Mouse (Mus musculus): ENCODE results near the gene Tnc. TPM values are rescaled to one million over a fixed set of nuclear protein-coding genes. Genes with fewer than 3 reads are reported as not detected.
A peak's percentile ranks its signal among the peaks of the same experiment; 100 is the strongest.

Gene Tnc
- total RNA-seq, 1 experiment = 31.3 TPM

DNA sequence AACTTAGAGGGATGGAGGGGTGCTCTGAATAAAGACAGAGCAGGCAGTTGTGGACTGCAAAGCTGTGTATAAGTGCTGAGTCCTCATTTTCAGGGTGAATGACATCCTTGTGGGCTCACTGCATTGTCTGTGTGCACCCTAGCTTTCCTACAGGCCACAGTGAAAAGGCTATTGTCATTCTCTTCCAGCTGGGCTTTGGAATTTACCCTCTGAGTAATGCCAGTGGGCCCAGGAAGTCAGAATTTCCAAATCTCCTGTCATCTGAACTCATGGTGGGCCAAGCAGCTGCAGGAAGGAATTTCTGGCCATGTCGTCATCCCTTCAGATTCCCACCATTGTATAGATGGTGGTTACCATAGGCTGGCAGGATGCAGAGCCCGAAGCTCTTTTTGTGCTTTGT is 44.6 kb downstream of the Tnc start:
- H3K9me3 ChIP-seq (ENCODE audit: control insufficient read depth, insufficient read depth, low read depth, low read length) = no peaks in the 10 kb centered on the region
- H3K4me3 ChIP-seq (ENCODE audit: insufficient read depth in 1 of 2, low read depth in 1 of 2, low read length in 2 of 2, poor library complexity in 1 of 2, severe bottlenecking in 1 of 2) = no peak overlapping the region
- H3K27ac ChIP-seq (ENCODE audit: insufficient read depth, low read depth, low read length, poor library complexity, severe bottlenecking) = no peak overlapping the region
- no peaks in the 10 kb centered on the region for H3K36me3 ChIP-seq (ENCODE audit: control insufficient read depth, insufficient read depth, low read length, poor library complexity, severe bottlenecking)
- TF ChIP-seq MAFK (IDR thresholded peaks at IDR 0.05; ENCODE audit: insufficient read depth, low read depth, low read length) = 0 out of 2 replicates have a peak, but pooled peaks have one; percentile 27
- no peak for TF ChIP-seq HCFC1 (IDR thresholded peaks at IDR 0.05; ENCODE audit: borderline replicate concordance, insufficient read depth, low read length)
- in situ Hi-C loops (cut with MboI; ENCODE audit: low sequenced_read_pairs in 2 of 2, unreplicated experiment in 2 of 2) = no loop called here
- no peak for DNase-seq (ENCODE audit: low read depth, low spot score)
- H3K4me1 ChIP-seq (ENCODE audit: control insufficient read depth in 2 of 2, insufficient read depth in 2 of 2, low read length in 2 of 2, poor library complexity in 1 of 2) = no peaks in the 10 kb centered on the region
- no peak overlapping the region for H3K9ac ChIP-seq (ENCODE audit: insufficient read depth, low read depth, low read length, poor library complexity, severe bottlenecking)

- Histone ChIP-seq H3K27ac (ENCODE audit: insufficient read depth, low read depth, low read length, poor library complexity, severe bottlenecking) (no peak overlapping the region), H3K36me3 (ENCODE audit: control insufficient read depth, insufficient read depth, low read length, poor library complexity, severe bottlenecking) (no peaks in the 10 kb centered on the region), H3K9me3 (ENCODE audit: control insufficient read depth, insufficient read depth, low read depth, low read length) (no peaks in the 10 kb centered on the region), H3K4me1 (ENCODE audit: control insufficient read depth in 2 of 2, insufficient read depth in 2 of 2, low read length in 2 of 2, poor library complexity in 1 of 2) (no peaks in the 10 kb centered on the region), H3K9ac (ENCODE audit: insufficient read depth, low read depth, low read length, poor library complexity, severe bottlenecking) (no peak overlapping the region), H3K4me3 (ENCODE audit: insufficient read depth in 1 of 2, low read depth in 1 of 2, low read length in 2 of 2, poor library complexity in 1 of 2, severe bottlenecking in 1 of 2) (no peak overlapping the region)
- no peak for TF ChIP-seq CHD2 (IDR thresholded peaks at IDR 0.05; ENCODE audit: low read depth, low read length)
- TF ChIP-seq HCFC1 (IDR thresholded peaks at IDR 0.05; ENCODE audit: borderline replicate concordance, insufficient read depth, low read length) = no peak
- no peak for TF ChIP-seq ZNF384 (IDR thresholded peaks at IDR 0.05; ENCODE audit: low read depth, low read length)
- TF ChIP-seq MAFK (IDR thresholded peaks at IDR 0.05; ENCODE audit: insufficient read depth, low read depth, low read length) = no peak
- TF ChIP-seq ZC3H11A (IDR thresholded peaks at IDR 0.05; ENCODE audit: borderline replicate concordance, low read depth, low read length) = no peak
- no peak for DNase-seq (ENCODE audit: low read depth, low spot score)
- in situ Hi-C loops (cut with MboI; ENCODE audit: low sequenced_read_pairs in 2 of 2, unreplicated experiment in 2 of 2) = no loop called here
Measured at GRCm38 (mm10) chr4:64000788-64001187, 46.0 kb downstream of the Tnc start.

GRCm38 (mm10) chr4:64000293-64000692 is 46.5 kb downstream of the Tnc start:
- no peak for DNase-seq (ENCODE audit: low read depth, low spot score)
- in situ Hi-C loops (cut with MboI; ENCODE audit: low sequenced_read_pairs in 2 of 2, unreplicated experiment in 2 of 2) = no loop called here
- no peak overlapping the region for H3K27ac ChIP-seq (ENCODE audit: insufficient read depth, low read depth, low read length, poor library complexity, severe bottlenecking)
- TF ChIP-seq HCFC1 (IDR thresholded peaks at IDR 0.05; ENCODE audit: borderline replicate concordance, insufficient read depth, low read length) = no peak
- TF ChIP-seq MAFK (IDR thresholded peaks at IDR 0.05; ENCODE audit: insufficient read depth, low read depth, low read length) = no peak
- no peak for TF ChIP-seq CHD2 (IDR thresholded peaks at IDR 0.05; ENCODE audit: low read depth, low read length)
- no peak for TF ChIP-seq ZC3H11A (IDR thresholded peaks at IDR 0.05; ENCODE audit: borderline replicate concordance, low read depth, low read length)
- no peak for TF ChIP-seq ZNF384 (IDR thresholded peaks at IDR 0.05; ENCODE audit: low read depth, low read length)
- H3K4me3 ChIP-seq (ENCODE audit: insufficient read depth in 1 of 2, low read depth in 1 of 2, low read length in 2 of 2, poor library complexity in 1 of 2, severe bottlenecking in 1 of 2) = no peak overlapping the region
- no peaks in the 10 kb centered on the region for H3K36me3 ChIP-seq (ENCODE audit: control insufficient read depth, insufficient read depth, low read length, poor library complexity, severe bottlenecking)
- H3K9ac ChIP-seq (ENCODE audit: insufficient read depth, low read depth, low read length, poor library complexity, severe bottlenecking) = no peak overlapping the region
- no peaks in the 10 kb centered on the region for H3K4me1 ChIP-seq (ENCODE audit: control insufficient read depth in 2 of 2, insufficient read depth in 2 of 2, low read length in 2 of 2, poor library complexity in 1 of 2)
- H3K9me3 ChIP-seq (ENCODE audit: control insufficient read depth, insufficient read depth, low read depth, low read length) = no peaks in the 10 kb centered on the region

DNA sequence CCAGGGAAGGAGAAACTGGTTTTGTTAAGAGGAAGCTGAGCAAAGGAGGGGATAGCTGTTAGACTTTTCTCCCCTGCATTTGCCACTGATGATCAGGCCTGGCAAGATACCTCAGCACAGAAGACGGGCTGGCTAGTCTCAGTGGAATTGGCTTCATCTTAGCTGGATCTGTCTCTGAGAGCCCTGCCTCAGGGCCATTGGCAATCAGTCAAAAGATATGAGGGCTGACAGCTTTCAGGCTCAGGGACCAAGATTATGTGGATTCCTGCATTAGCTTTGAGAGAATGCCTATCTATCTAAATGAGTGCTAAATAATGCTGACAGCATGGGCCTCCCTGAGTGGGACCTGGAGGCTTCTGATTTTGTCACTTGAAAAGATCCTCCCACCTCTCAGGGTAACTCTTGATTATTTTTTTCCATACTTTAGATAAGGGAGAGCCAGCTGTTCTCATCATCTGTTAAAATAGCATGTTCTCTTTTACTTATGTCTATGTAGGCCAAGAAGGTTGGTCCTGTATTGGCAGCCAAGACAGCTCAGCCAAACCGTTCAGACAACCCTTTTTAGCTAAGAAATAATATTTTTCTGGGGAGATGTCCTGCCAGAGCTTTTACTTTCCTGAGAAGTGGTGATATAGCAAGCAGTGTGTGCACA is 53.2 kb downstream of the Tnc start:
- H3K36me3 ChIP-seq (ENCODE audit: control insufficient read depth, insufficient read depth, low read length, poor library complexity, severe bottlenecking) = no peaks in the 10 kb centered on the region
- no peak for DNase-seq (ENCODE audit: low read depth, low spot score)
- no peak overlapping the region for H3K9ac ChIP-seq (ENCODE audit: insufficient read depth, low read depth, low read length, poor library complexity, severe bottlenecking)
- no peaks in the 10 kb centered on the region for H3K9me3 ChIP-seq (ENCODE audit: control insufficient read depth, insufficient read depth, low read depth, low read length)
- in situ Hi-C loops (cut with MboI; ENCODE audit: low sequenced_read_pairs in 2 of 2, unreplicated experiment in 2 of 2) = no loop called here
- TF ChIP-seq ZC3H11A (IDR thresholded peaks at IDR 0.05; ENCODE audit: borderline replicate concordance, low read depth, low read length) = no peak
- TF ChIP-seq ZNF384 (IDR thresholded peaks at IDR 0.05; ENCODE audit: low read depth, low read length) = no peak
- no peak for TF ChIP-seq MAFK (IDR thresholded peaks at IDR 0.05; ENCODE audit: insufficient read depth, low read depth, low read length)
- no peak for TF ChIP-seq CHD2 (IDR thresholded peaks at IDR 0.05; ENCODE audit: low read depth, low read length)
- no peak for TF ChIP-seq HCFC1 (IDR thresholded peaks at IDR 0.05; ENCODE audit: borderline replicate concordance, insufficient read depth, low read length)
- H3K4me1 ChIP-seq (ENCODE audit: control insufficient read depth in 2 of 2, insufficient read depth in 2 of 2, low read length in 2 of 2, poor library complexity in 1 of 2) = no peaks in the 10 kb centered on the region
- H3K27ac ChIP-seq (ENCODE audit: insufficient read depth, low read depth, low read length, poor library complexity, severe bottlenecking) = no peak overlapping the region
- no peak overlapping the region for H3K4me3 ChIP-seq (ENCODE audit: insufficient read depth in 1 of 2, low read depth in 1 of 2, low read length in 2 of 2, poor library complexity in 1 of 2, severe bottlenecking in 1 of 2)

GRCm38 (mm10) chr4:63990216-63990615 is 56.6 kb downstream of the Tnc start:
- TF ChIP-seq CHD2 (IDR thresholded peaks at IDR 0.05; ENCODE audit: low read depth, low read length) (no peak), ZC3H11A (IDR thresholded peaks at IDR 0.05; ENCODE audit: borderline replicate concordance, low read depth, low read length) (no peak), HCFC1 (IDR thresholded peaks at IDR 0.05; ENCODE audit: borderline replicate concordance, insufficient read depth, low read length) (no peak), MAFK (IDR thresholded peaks at IDR 0.05; ENCODE audit: insufficient read depth, low read depth, low read length) (no peak)
- no peaks in the 10 kb centered on the region for H3K4me1 ChIP-seq (ENCODE audit: control insufficient read depth in 2 of 2, insufficient read depth in 2 of 2, low read length in 2 of 2, poor library complexity in 1 of 2)
- no peaks in the 10 kb centered on the region for H3K36me3 ChIP-seq (ENCODE audit: control insufficient read depth, insufficient read depth, low read length, poor library complexity, severe bottlenecking)
- no peak for DNase-seq (ENCODE audit: low read depth, low spot score)
- in situ Hi-C loops (cut with MboI; ENCODE audit: low sequenced_read_pairs in 2 of 2, unreplicated experiment in 2 of 2) = no loop called here
- H3K27ac ChIP-seq (ENCODE audit: insufficient read depth, low read depth, low read length, poor library complexity, severe bottlenecking) = no peak overlapping the region
- H3K4me3 ChIP-seq (ENCODE audit: insufficient read depth in 1 of 2, low read depth in 1 of 2, low read length in 2 of 2, poor library complexity in 1 of 2, severe bottlenecking in 1 of 2) = no peak overlapping the region
- H3K9me3 ChIP-seq (ENCODE audit: control insufficient read depth, insufficient read depth, low read depth, low read length) = no peaks in the 10 kb centered on the region
- no peak overlapping the region for H3K9ac ChIP-seq (ENCODE audit: insufficient read depth, low read depth, low read length, poor library complexity, severe bottlenecking)

Measured in ES-E14 (cell line).